8 mouse cellular contexts compared by ENCODE assay signal in the genomic region with DNA sequence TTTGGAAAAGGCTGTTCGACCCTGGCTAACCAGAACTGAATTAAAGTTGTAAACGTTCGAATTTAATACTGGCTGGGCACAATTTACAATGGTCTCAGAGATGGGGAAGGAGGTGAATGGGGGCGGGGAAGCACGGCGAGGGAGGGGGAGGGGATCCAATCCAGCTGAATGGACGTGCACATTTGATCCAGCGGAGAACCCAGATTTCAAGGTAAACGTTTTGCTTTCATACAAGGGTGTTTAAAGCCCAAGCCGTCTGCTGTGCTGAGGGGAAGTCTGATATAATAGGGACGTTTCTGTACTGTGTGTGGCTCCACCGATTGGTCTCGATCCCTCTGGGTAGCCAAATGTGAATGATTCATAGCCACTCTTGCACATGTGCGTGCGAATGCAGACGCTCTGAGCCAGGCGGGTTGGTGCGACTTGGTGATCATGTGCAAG. TPM values are rescaled to one million over a fixed set of nuclear protein-coding genes. Genes with fewer than 3 reads are reported as not detected.
DNase-seq lines count a peak whose midpoint lies in the region; ATAC-seq lines count a peak whose summit lies in the region.

No protein-coding gene starts in this region.

- H3K4me1 ChIP-seq in heart, embryonic 11.5 days (ENCODE audit: control insufficient read depth, insufficient read depth, low read length), result no peaks in the 10 kb centered on the region

- no peak for ATAC-seq in heart, embryonic 11.5 days (replicated peaks; ENCODE audit: insufficient number of reproducible peaks, low FRiP score, low TSS enrichment)

- H3K9me3 ChIP-seq in heart, embryonic 11.5 days (replicated peaks; ENCODE audit: control insufficient read depth, low read length), result no peaks in the 10 kb centered on the region

- DNase-seq in heart, postnatal 25 days (ENCODE audit: low spot score), result no peak
- peak; percentile 45 for DNase-seq in cerebellum, adult 9-10 months
- peak; percentile 33 to 51 for DNase-seq in frontal cortex, postnatal 14 days (ENCODE audit: low spot score in 2 of 2)
- DNase-seq in left cerebral cortex, postnatal 4 days, result peak; percentile 43
- peak; percentile 69 for DNase-seq in right cerebral cortex, adult 18-20 months
- DNase-seq in lung, postnatal 14 days, result no peak
- no peak for DNase-seq in lung, postnatal 10 days

- H3K27me3 ChIP-seq in heart, embryonic 11.5 days (ENCODE audit: control insufficient read depth, insufficient read depth, low read length), result peaks cover 23% of the 10 kb centered on the region

- H3K4me3 ChIP-seq in heart, embryonic 11.5 days (ENCODE audit: low read depth, low read length), result peak overlapping the region; percentile 69

- no peak overlapping the region for H3K27ac ChIP-seq in heart, embryonic 11.5 days (ENCODE audit: low read depth, low read length)

- under 1% methylated on average over 18 of the region's 18 CpGs for WGBS in heart, embryonic 11.5 days (ENCODE audit: insufficient replicate concordance)

- intact Hi-C loops in heart, postnatal 25 days (cut with DNase I), result no loop called here
- intact Hi-C loops in left cerebral cortex, postnatal 4 days (cut with DNase I), result loop anchor here (10.0 kb wide), 1 partner anchor 1802 kb away; no protein-coding TSS in a partner anchor

- peak overlapping the region; percentile 80 for H3K4me2 ChIP-seq in heart, embryonic 11.5 days

- peak overlapping the region; percentile 90 for H3K9ac ChIP-seq in heart, embryonic 11.5 days (ENCODE audit: low read depth, low read length)

- no peaks in the 10 kb centered on the region for H3K36me3 ChIP-seq in heart, embryonic 11.5 days (ENCODE audit: control insufficient read depth, insufficient read depth, low read length)

RNA-seq across cellular contexts. Expression of a gene that starts 2.0 kb away (rescaled TPM):
- 17.1 and 17.5 TPM in 2 replicates for polyA plus RNA-seq in heart, embryonic 11.5 days (2014; fragmentation: Nextera tagmentation; extraction: Ambion mirVana)
- not detected for total RNA-seq in heart, postnatal 25 days (2021)
- total RNA-seq in left cerebral cortex, postnatal 4 days (2021), result 10 to 100 TPM; 88.7 to 92.8 TPM

Comparison
In these comparisons a context has a peak if more than half of its experiments do, and no peak if none do; other contexts are left out.
1. DNase-seq: peak in cerebellum, adult 9-10 months (single experiment), frontal cortex, postnatal 14 days (2 of 2), left cerebral cortex, postnatal 4 days (single experiment) and right cerebral cortex, adult 18-20 months (single experiment); none in heart, postnatal 25 days (single experiment), lung, postnatal 14 days (single experiment) and lung, postnatal 10 days (single experiment).
2. RNA of a gene that starts 2.0 kb away (total RNA-seq): 88.7 to 92.8 TPM in left cerebral cortex, postnatal 4 days; not detected in heart, postnatal 25 days; every median in the first group is over 10 times any median in the second.